Mouse (Mus musculus): ENCODE data around the gene Ppib. TPM values are rescaled to one million over a fixed set of nuclear protein-coding genes. Genes with fewer than 3 reads are reported as not detected.

Gene Ppib
- polyA plus RNA-seq, 1 experiment from 2014 or later = 551 TPM

- no peak overlapping the region for H3K9ac ChIP-seq (ENCODE audit: low read length)
- no peak overlapping the region for H3K4me3 ChIP-seq (ENCODE audit: low read depth, low read length)
- peaks cover 15% of the 10 kb centered on the region; the same call in 1 of the 2 replicates for H3K36me3 ChIP-seq (ENCODE audit: control insufficient read depth, insufficient read depth, low read length)
- no peak overlapping the region for H3K27ac ChIP-seq (replicated peaks; ENCODE audit: low read depth, low read length)
- H3K4me2 ChIP-seq (ENCODE audit: low read depth, severe bottlenecking) = no peak overlapping the region
- ATAC-seq (ENCODE audit: insufficient number of reproducible peaks, low FRiP score, low TSS enrichment, low read depth) = no peak
- H3K27me3 ChIP-seq (ENCODE audit: control insufficient read depth, insufficient read depth, low read length) = no peaks in the 10 kb centered on the region
- 86% methylated on average over 8 of the region's 8 CpGs for WGBS
- H3K9me3 ChIP-seq (ENCODE audit: control insufficient read depth, low read length) = no peaks in the 10 kb centered on the region
- no peak for DNase-seq (ENCODE audit: low spot score)
- H3K4me1 ChIP-seq (ENCODE audit: control insufficient read depth, insufficient read depth, low read length) = no peaks in the 10 kb centered on the region
Observed at GRCm38 (mm10) chr9:66101577-66101976, 41.6 kb downstream of the Ppib start.

GRCm38 (mm10) chr9:66102668-66103067, 42.6 kb downstream of the Ppib start:
- DNase-seq (ENCODE audit: low spot score) (no peak), ATAC-seq (ENCODE audit: insufficient number of reproducible peaks, low FRiP score, low TSS enrichment, low read depth) (no peak)
- Histone ChIP-seq H3K4me1 (ENCODE audit: control insufficient read depth, insufficient read depth, low read length) (no peaks in the 10 kb centered on the region), H3K27ac (replicated peaks; ENCODE audit: low read depth, low read length) (no peak overlapping the region), H3K9me3 (ENCODE audit: control insufficient read depth, low read length) (no peaks in the 10 kb centered on the region), H3K9ac (ENCODE audit: low read length) (no peak overlapping the region), H3K27me3 (ENCODE audit: control insufficient read depth, insufficient read depth, low read length) (no peaks in the 10 kb centered on the region), H3K4me3 (ENCODE audit: low read depth, low read length) (no peak overlapping the region), H3K36me3 (ENCODE audit: control insufficient read depth, insufficient read depth, low read length) (peaks cover 19% of the 10 kb centered on the region; the same call in 1 of the 2 replicates), H3K4me2 (ENCODE audit: low read depth, severe bottlenecking) (no peak overlapping the region)
- WGBS = 88% methylated on average over 6 of the region's 6 CpGs

DNA sequence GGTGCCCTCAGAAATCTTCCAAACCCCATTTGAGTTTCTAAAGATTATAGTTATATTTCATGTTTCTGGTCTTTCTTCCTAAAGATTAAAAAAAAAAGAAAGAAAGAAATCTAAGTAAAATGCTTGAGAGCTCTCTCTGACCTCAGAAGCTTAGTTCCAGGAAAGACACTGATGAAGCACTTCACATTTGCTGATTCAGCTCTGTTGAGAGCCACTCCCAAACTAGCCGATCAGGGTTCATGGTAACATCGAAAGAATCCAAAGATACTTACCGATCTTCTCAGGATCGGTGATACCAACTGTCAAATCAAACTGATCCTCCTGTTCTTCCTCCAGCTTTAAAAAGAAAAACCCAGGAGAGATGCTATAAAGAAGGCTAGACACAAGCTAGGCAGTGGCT, 44.6 kb downstream of the Ppib start:
- Histone ChIP-seq H3K9me3 (ENCODE audit: control insufficient read depth, low read length) (no peaks in the 10 kb centered on the region), H3K9ac (ENCODE audit: low read length) (no peak overlapping the region), H3K27me3 (ENCODE audit: control insufficient read depth, insufficient read depth, low read length) (no peaks in the 10 kb centered on the region), H3K4me3 (ENCODE audit: low read depth, low read length) (no peak overlapping the region), H3K4me2 (ENCODE audit: low read depth, severe bottlenecking) (no peak overlapping the region), H3K36me3 (ENCODE audit: control insufficient read depth, insufficient read depth, low read length) (peaks cover 21% of the 10 kb centered on the region; the same call in 1 of the 2 replicates), H3K4me1 (ENCODE audit: control insufficient read depth, insufficient read depth, low read length) (no peaks in the 10 kb centered on the region), H3K27ac (replicated peaks; ENCODE audit: low read depth, low read length) (no peak overlapping the region)
- WGBS = 95% methylated on average over 4 of the region's 4 CpGs
- DNase-seq (ENCODE audit: low spot score) (no peak), ATAC-seq (ENCODE audit: insufficient number of reproducible peaks, low FRiP score, low TSS enrichment, low read depth) (no peak)

GRCm38 (mm10) chr9:66105168-66105567, 45.1 kb downstream of the Ppib start:
- H3K27ac ChIP-seq (replicated peaks; ENCODE audit: low read depth, low read length) = no peak overlapping the region
- peaks cover 21% of the 10 kb centered on the region; the same call in 1 of the 2 replicates for H3K36me3 ChIP-seq (ENCODE audit: control insufficient read depth, insufficient read depth, low read length)
- H3K9ac ChIP-seq (ENCODE audit: low read length) = no peak overlapping the region
- WGBS = 90% methylated on average over 8 of the region's 8 CpGs
- no peak overlapping the region for H3K4me3 ChIP-seq (ENCODE audit: low read depth, low read length)
- DNase-seq (ENCODE audit: low spot score) = no peak
- no peak overlapping the region for H3K4me2 ChIP-seq (ENCODE audit: low read depth, severe bottlenecking)
- no peaks in the 10 kb centered on the region for H3K27me3 ChIP-seq (ENCODE audit: control insufficient read depth, insufficient read depth, low read length)
- H3K9me3 ChIP-seq (ENCODE audit: control insufficient read depth, low read length) = no peaks in the 10 kb centered on the region
- ATAC-seq (ENCODE audit: insufficient number of reproducible peaks, low FRiP score, low TSS enrichment, low read depth) = no peak
- H3K4me1 ChIP-seq (ENCODE audit: control insufficient read depth, insufficient read depth, low read length) = no peaks in the 10 kb centered on the region

DNA sequence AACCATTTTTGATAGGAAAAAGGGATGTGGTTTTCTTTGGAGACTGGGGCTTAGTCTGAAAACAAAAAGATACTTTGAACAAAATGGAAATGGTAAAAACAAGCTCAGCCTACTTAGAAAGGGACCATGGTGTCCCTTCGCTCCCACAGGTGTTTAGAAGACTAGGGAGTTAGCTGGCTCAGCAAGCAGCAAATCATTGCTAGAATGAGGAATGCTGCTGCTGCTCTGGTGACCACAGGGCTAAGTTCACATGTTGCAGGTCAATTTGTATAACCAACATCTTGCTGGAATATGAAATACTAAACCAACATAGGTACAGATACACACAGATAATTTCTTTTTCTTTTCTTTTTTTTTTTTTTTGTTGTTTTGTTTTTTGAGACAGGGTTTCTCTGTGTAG, 49.6 kb downstream of the Ppib start:
- H3K4me1 ChIP-seq (ENCODE audit: control insufficient read depth, insufficient read depth, low read length) = no peaks in the 10 kb centered on the region
- H3K27ac ChIP-seq (replicated peaks; ENCODE audit: low read depth, low read length) = no peak overlapping the region
- H3K9me3 ChIP-seq (ENCODE audit: control insufficient read depth, low read length) = no peaks in the 10 kb centered on the region
- no peak overlapping the region for H3K4me3 ChIP-seq (ENCODE audit: low read depth, low read length)
- ATAC-seq (ENCODE audit: insufficient number of reproducible peaks, low FRiP score, low TSS enrichment, low read depth) (no peak), DNase-seq (ENCODE audit: low spot score) (no peak)
- H3K9ac ChIP-seq (ENCODE audit: low read length) = no peak overlapping the region
- H3K27me3 ChIP-seq (ENCODE audit: control insufficient read depth, insufficient read depth, low read length) = no peaks in the 10 kb centered on the region
- H3K36me3 ChIP-seq (ENCODE audit: control insufficient read depth, insufficient read depth, low read length) = peaks cover 9% of the 10 kb centered on the region; the same call in 1 of the 2 replicates
- no peak overlapping the region for H3K4me2 ChIP-seq (ENCODE audit: low read depth, severe bottlenecking)
- 89% methylated on average over 1 of the region's 1 CpGs for WGBS

DNA sequence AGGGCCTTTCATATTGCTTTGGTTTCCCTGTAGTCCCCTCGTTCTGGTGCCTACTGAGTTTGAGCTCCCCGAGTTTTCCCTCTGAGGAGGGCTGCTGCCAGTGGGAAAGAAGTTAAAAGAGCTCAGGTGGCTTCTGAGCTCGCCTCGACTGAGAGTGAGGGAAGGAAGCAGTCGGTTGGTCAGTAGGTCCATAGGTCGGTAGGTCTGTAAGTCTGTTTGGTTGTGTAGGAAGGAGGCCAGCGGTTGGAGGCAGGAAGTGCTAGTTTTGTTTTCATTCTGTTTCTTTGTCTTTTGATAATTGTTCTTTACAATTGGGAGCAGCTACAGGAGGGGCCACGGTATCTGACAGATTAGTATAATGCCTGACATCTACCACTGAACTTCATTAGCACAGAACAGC, 50.1 kb downstream of the Ppib start:
- Histone ChIP-seq H3K4me3 (ENCODE audit: low read depth, low read length) (no peak overlapping the region), H3K27ac (replicated peaks; ENCODE audit: low read depth, low read length) (0 out of 2 replicates have a peak overlapping the region, but pooled peaks have one; percentile 23), H3K4me1 (ENCODE audit: control insufficient read depth, insufficient read depth, low read length) (no peaks in the 10 kb centered on the region), H3K9me3 (ENCODE audit: control insufficient read depth, low read length) (no peaks in the 10 kb centered on the region), H3K9ac (ENCODE audit: low read length) (no peak overlapping the region), H3K4me2 (ENCODE audit: low read depth, severe bottlenecking) (no peak overlapping the region), H3K27me3 (ENCODE audit: control insufficient read depth, insufficient read depth, low read length) (no peaks in the 10 kb centered on the region), H3K36me3 (ENCODE audit: control insufficient read depth, insufficient read depth, low read length) (peaks cover 8% of the 10 kb centered on the region; the same call in 1 of the 2 replicates)
- WGBS = 72% methylated on average over 8 of the region's 8 CpGs
- DNase-seq (ENCODE audit: low spot score) (no peak), ATAC-seq (ENCODE audit: insufficient number of reproducible peaks, low FRiP score, low TSS enrichment, low read depth) (no peak)

DNA sequence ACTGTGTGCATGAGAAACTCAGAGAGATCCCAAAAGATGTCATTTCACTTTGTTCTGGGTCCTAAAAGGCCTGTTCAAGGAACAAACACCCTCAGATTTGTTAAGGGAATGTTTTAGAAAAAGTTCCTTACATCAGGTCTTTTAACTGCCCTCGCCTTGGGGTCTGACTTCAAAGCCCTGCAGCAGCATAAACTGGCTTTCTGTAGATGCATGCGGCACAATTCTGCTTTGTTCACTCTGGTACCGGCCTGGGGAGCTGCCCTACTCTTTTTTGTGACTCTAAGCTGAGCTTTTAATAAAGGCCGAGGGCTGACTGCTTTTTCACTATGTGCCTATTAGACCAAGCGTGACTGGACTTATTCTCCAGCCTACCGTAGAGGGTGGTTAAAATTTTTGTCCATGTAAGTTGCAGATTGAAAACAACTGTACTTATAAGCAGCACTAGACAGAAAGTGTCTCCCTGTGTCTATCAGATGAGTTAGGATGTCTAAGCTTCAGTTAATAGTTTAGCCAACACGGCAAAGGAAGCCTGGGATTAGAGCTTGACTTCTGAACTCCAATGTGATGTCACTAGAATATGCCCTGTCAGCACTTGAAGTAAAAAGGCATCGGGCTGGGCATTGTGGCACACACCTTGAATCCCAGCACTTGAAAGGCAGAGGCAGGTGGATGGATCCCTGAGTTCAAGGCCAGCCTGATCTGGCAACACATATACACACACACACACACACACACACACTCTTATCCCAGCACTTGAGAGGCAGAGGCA, 50.8 kb downstream of the Ppib start:
- 64% methylated on average over 8 of the region's 8 CpGs for whole genome bisulfite sequencing

GRCm38 (mm10) chr9:66114341-66114740, 54.3 kb downstream of the Ppib start:
- WGBS = 89% methylated on average over 3 of the region's 3 CpGs
- DNase-seq (ENCODE audit: low spot score) = no peak
- no peak for ATAC-seq (ENCODE audit: insufficient number of reproducible peaks, low FRiP score, low TSS enrichment, low read depth)

More for the DNA sequence above, 50.8 kb downstream of the Ppib start:
- Histone ChIP-seq H3K4me1 (ENCODE audit: control insufficient read depth, insufficient read depth, low read length) (no peaks in the 10 kb centered on the region), H3K36me3 (ENCODE audit: control insufficient read depth, insufficient read depth, low read length) (peaks cover 7% of the 10 kb centered on the region; the same call in 1 of the 2 replicates), H3K9me3 (ENCODE audit: control insufficient read depth, low read length) (no peaks in the 10 kb centered on the region), H3K27ac (replicated peaks; ENCODE audit: low read depth, low read length) (peak overlapping the region; percentile 23; the same call in 1 of the 2 replicates), H3K4me2 (ENCODE audit: low read depth, severe bottlenecking) (no peak overlapping the region), H3K9ac (ENCODE audit: low read length) (no peak overlapping the region), H3K27me3 (ENCODE audit: control insufficient read depth, insufficient read depth, low read length) (no peaks in the 10 kb centered on the region), H3K4me3 (ENCODE audit: low read depth, low read length) (no peak overlapping the region)
- DNase-seq (ENCODE audit: low spot score) (no peak), ATAC-seq (ENCODE audit: insufficient number of reproducible peaks, low FRiP score, low TSS enrichment, low read depth) (no peak)

More at GRCm38 (mm10) chr9:66114341-66114740, 54.3 kb downstream of the Ppib start:
- Histone ChIP-seq H3K4me1 (ENCODE audit: control insufficient read depth, insufficient read depth, low read length) (no peaks in the 10 kb centered on the region), H3K36me3 (ENCODE audit: control insufficient read depth, insufficient read depth, low read length) (no peaks in the 10 kb centered on the region; the same call in 1 of the 2 replicates), H3K4me3 (ENCODE audit: low read depth, low read length) (no peak overlapping the region), H3K9ac (ENCODE audit: low read length) (no peak overlapping the region), H3K9me3 (ENCODE audit: control insufficient read depth, low read length) (no peaks in the 10 kb centered on the region), H3K27ac (replicated peaks; ENCODE audit: low read depth, low read length) (no peak overlapping the region), H3K27me3 (ENCODE audit: control insufficient read depth, insufficient read depth, low read length) (no peaks in the 10 kb centered on the region), H3K4me2 (ENCODE audit: low read depth, severe bottlenecking) (no peak overlapping the region)

Measured in limb, embryonic 11.5 days (tissue).